Mouse (Mus musculus): Measurements from ENCODE around the gene Gda.

Gda gene

DNA sequence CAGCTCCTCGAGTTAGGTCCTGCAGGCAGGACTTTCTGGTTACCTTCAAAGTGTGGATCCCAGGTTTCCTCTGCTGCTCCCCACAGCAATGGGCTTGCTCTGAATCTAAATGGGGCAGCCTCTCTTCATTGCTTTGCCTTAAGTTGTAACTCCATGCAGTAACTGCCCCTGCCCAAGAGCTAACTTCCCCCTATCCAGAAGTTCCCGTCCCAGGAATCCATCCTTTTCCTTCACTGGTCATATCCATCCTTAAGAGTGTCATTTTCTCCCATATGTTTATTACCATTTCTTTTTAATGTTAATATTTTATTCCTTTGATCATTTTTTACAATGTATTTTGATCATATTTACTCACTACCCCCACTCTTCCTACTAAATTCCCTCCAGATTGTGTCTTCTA, at the start of gene Gda:
Gene Gda, minus strand, starts transcription at position 101 of the 400 bp plus-strand sequence.
- CTCF ChIA-PET, result no interaction called here

- CTCF ChIA-PET, result no interaction called here
These were observed 47.0 kb upstream of the Gda start for GRCm38 (mm10) chr19:21520280-21520679.

- CTCF ChIA-PET, result interaction anchor here (1.0 kb wide), 1 partner anchor 137 kb away, joined by 3 read pairs; no protein-coding TSS in a partner anchor
These were observed 36.9 kb upstream of the Gda start for GRCm38 (mm10) chr19:21510116-21510515.

- CTCF ChIA-PET, result no interaction called here
These were observed 34.5 kb upstream of the Gda start for GRCm38 (mm10) chr19:21507561-21508232.

DNA sequence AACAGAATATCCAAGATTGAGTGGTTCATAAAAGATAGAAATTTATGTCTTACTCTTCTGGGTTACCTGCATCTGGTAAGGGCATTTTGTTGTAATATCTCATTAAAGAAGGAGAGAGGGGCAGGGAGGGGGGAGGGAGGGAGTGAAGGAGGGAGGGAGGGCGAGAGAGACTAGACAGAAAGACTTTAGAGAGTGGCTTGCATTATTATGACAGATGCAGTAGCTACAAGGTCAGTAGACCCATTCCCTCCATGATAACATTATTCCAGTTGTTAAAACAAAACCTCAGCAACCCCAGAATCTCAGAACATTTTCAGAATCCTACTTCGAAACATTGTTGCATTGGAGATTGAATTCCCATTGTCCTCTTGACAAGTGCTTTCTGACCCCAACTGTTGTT, 33.9 kb upstream of the Gda start:
- CTCF ChIA-PET, result no interaction called here

GRCm38 (mm10) chr19:21504716-21505115, 31.5 kb upstream of the Gda start:
- CTCF ChIA-PET, result no interaction called here

- CTCF ChIA-PET, result no interaction called here
These were observed 26.2 kb upstream of the Gda start for GRCm38 (mm10) chr19:21499394-21499983.

- CTCF ChIA-PET, result no interaction called here
These were observed 22.6 kb upstream of the Gda start for GRCm38 (mm10) chr19:21495817-21496216.

GRCm38 (mm10) chr19:21493807-21494521, 20.7 kb upstream of the Gda start:
- CTCF ChIA-PET, result no interaction called here

DNA sequence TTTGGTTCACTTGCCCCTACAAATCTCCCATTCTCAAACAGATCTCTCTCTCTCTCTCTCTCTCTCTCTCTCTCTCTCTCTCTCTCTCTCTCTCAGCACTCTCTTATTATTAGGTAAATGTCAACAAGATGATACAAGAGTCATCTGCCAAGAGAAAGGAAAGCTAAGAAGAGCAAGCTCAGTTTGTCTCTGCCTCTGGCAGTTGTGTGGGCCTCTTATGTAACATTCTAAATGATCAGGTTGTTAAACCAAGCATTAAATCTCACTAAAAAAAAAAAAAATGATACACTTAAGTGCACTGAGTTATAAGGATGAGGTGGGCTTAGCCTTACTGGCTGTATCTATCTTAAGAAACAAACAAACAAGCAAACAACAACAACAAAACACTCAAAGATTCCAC, 18.1 kb upstream of the Gda start:
- CTCF ChIA-PET, result no interaction called here

GRCm38 (mm10) chr19:21487124-21487944, 14.1 kb upstream of the Gda start:
- CTCF ChIA-PET, result no interaction called here

DNA sequence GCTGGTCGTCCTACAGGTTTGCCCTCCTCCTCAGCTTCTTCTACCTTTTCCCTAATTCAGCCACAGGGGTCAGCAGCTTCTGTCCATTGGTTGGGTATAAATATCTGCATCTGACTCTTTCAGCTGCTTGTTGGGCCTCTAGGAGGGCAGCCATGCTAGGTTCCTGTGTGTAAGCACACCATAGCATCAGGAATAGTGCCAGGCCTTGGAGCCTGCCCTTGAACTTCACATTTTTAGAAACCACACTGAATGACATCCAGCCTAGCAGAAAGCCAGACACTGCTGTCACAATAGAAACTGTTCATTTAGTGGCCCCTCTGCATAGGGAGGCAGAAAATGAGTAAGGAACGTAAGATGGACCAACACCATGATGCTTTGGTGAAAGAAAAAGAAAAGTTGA, 8.9 kb upstream of the Gda start:
- CTCF ChIA-PET, result no interaction called here

DNA sequence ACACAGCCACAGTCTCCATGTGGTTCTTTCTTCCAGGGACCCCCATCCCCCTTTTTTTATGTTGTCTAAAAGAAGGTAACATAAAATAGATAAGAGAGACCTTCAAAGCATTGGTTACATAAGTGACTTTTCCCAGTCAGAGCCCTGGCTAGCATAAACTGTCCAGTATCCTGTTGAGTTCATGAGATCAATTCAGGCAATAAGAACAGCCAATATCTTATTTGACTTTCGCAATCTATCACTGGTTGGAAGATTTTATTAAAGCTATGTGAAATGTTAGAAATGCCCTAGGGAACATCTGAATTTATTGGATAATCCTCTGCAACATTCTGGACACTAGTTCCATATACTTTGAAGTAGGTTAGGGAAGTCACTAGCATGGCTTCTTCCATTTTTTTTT, 7.8 kb upstream of the Gda start:
- CTCF ChIA-PET, result no interaction called here

DNA sequence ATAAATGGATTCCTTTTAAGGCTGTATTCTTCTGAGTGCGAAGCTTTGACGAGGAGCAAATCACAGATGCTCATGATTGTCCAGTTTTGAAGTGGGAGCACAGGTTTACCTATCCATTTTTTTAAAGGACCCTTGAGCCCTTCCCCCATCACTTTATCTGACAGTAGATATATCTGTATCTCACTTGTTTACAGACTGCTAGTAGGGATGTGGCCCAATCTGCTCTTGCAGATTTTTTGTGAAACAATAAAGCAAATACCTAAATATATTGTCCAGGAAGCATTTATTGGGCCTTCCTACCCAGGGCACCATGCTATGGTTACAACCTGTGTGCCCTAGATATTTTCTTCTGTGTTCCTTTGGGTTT, 6.8 kb upstream of the Gda start:
- CTCF ChIA-PET, result no interaction called here

GRCm38 (mm10) chr19:21479183-21480052, 6.2 kb upstream of the Gda start:
- CTCF ChIA-PET, result no interaction called here

DNA sequence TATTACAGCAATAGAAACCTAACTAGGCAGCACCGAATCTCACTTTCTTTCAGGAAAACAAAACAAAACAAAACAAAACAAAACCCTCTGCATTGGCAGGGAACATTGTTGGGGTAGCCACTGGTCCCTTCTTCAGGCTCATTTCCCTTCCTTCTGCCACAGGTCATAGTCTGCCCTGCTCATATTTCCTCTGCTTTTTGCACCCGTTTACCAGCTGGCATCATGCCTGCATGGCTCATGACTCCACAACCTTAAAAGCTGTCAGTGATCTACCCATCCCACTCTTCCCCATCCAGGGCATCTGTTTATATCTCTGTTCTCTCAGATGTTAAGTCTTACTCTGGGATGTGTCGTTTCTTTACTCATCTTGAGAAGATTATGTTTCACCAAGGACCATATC, 5.3 kb upstream of the Gda start:
- CTCF ChIA-PET, result no interaction called here

DNA sequence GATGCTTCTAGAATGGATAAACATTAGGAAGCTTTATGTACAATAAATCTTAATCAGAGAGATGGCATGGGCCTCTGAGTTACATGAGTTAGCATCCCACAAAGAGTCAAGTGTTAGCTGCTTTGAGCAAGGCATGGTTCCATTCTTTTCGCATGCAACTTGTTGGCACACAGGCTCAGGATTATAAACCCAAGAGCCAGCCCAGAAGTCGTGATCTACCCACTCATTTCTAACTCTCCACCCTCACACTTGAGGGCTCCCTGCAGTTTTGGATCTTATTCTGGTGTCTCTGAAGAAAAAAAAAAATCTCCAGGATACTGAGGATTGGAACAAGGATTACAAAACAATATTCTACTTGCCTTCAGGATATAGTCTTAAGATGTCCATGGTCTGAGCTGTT, 4.5 kb upstream of the Gda start:
- CTCF ChIA-PET, result no interaction called here

DNA sequence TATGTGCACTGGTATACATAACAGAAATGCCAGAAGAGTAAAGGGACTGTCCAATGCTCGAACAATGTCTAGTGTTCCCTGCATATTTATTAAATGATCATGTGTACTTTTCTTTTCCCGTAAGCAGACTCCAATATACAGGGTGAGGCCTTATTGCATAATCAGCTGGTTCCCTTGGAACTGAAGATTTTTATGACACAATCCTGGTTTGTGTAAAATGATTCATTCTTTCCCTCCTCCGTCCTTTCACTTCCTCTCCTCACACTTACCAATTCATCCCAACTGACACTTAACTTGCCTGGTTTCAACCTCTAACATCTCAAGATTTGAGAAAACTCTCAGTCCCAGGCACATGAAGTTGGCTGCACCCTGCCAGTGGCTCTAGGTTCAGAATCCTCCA, 3.5 kb upstream of the Gda start:
- CTCF ChIA-PET, result no interaction called here

DNA sequence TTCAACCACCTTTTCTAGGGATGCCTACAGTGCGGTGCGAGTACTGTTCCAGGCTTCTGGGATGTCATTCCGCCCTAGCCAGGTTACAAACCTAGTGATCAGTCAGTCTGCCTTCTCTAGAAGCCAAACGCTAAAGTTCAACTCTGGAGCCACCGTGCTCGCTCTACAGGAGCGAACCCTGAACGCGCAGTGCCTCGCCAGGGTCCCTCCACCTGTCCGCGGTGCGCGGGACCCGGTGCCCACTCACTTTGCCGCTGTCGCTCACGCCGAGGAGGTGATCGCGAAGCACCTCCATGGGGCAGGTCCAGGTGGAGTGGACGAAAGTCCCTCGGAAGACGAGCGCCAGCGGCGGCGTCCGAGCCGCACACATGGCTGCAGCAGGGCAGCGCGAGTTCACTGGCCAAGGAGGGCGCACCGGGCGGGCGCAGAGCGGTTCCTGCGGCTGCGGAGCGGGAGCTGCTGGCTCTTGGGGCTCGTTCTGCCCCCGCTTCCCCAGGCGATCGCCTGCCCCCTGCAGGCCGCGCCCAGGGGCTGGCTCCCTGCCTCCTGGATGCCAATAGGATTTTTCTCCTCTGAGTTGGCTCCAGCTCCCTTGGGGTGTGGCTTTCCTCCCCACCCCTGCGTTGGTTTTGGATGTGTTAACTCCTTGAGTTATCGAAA, 994 bp downstream of the Gda start:
- CTCF ChIA-PET, result no interaction called here

GRCm38 (mm10) chr19:21461221-21461960, 11.9 kb downstream of the Gda start:
- CTCF ChIA-PET, result interaction anchor here (0.8 to 0.9 kb wide), 2 partner anchors 30 to 70 kb away, joined by 3 to 7 read pairs; no protein-coding TSS in a partner anchor

All from spleen, embryonic (tissue).